Mouse (Mus musculus): ENCODE results near the gene Blm.

Blm gene

GRCm38 (mm10) chr7:80413512-80414302, 121.2 kb downstream of the Blm start:
- peaks cover 3% of the 10 kb centered on the region; the same call in 1 of the 2 replicates for H3K4me1 ChIP-seq (replicated peaks; ENCODE audit: low read depth, low read length)
- no peak for TF ChIP-seq CTCF (conservative IDR thresholded peaks at IDR 0.05; ENCODE audit: low read length)
- no peak for TF ChIP-seq POU5F1 (IDR thresholded peaks at IDR 0.05; ENCODE audit: borderline replicate concordance, low read length)
- no peak for TF ChIP-seq NANOG (IDR thresholded peaks at IDR 0.05; ENCODE audit: borderline replicate concordance, low read length)
- no peak overlapping the region for H3K4me3 ChIP-seq (replicated peaks; ENCODE audit: low read length)
- no peaks in the 10 kb centered on the region for H3K36me3 ChIP-seq (ENCODE audit: insufficient read depth, low read length)
- peaks cover 16% of the 10 kb centered on the region for H3K27me3 ChIP-seq (ENCODE audit: insufficient read depth, low read length)
- H3K9me3 ChIP-seq (ENCODE audit: low read length): no peaks in the 10 kb centered on the region

DNA sequence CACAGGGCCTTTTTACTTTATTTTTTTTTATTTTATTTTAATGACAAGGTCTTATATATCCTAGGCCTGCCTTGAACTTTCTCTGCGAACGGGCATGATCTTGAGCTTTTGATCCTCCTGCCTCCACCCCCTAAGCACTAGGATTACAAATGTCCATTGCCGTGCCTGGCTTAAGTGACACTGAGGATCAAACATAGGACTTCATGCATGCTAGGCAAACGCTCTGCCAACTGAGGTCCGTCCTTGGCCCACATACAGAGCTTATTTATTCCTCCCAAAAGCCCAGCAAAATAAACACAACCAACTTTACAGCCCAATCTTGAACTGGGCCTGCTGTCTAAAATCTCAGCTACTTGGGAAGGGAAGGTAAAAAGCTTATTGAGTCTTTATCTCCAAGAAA, 122.1 kb downstream of the Blm start:
- Histone ChIP-seq H3K4me3 (replicated peaks; ENCODE audit: low read length) (no peak overlapping the region), H3K9me3 (ENCODE audit: low read length) (no peaks in the 10 kb centered on the region), H3K4me1 (replicated peaks; ENCODE audit: low read depth, low read length) (peaks cover 4% of the 10 kb centered on the region), H3K36me3 (ENCODE audit: insufficient read depth, low read length) (no peaks in the 10 kb centered on the region), H3K27me3 (ENCODE audit: insufficient read depth, low read length) (peaks cover 24% of the 10 kb centered on the region)
- TF ChIP-seq NANOG (IDR thresholded peaks at IDR 0.05; ENCODE audit: borderline replicate concordance, low read length): no peak
- TF ChIP-seq CTCF (conservative IDR thresholded peaks at IDR 0.05; ENCODE audit: low read length): no peak
- no peak for TF ChIP-seq POU5F1 (IDR thresholded peaks at IDR 0.05; ENCODE audit: borderline replicate concordance, low read length)

GRCm38 (mm10) chr7:80412279-80412678, 122.6 kb downstream of the Blm start:
- Histone ChIP-seq H3K36me3 (ENCODE audit: insufficient read depth, low read length) (no peaks in the 10 kb centered on the region), H3K4me1 (replicated peaks; ENCODE audit: low read depth, low read length) (peaks cover 5% of the 10 kb centered on the region), H3K4me3 (replicated peaks; ENCODE audit: low read length) (no peak overlapping the region), H3K9me3 (ENCODE audit: low read length) (no peaks in the 10 kb centered on the region), H3K27me3 (ENCODE audit: insufficient read depth, low read length) (peaks cover 26% of the 10 kb centered on the region)
- no peak for TF ChIP-seq CTCF (conservative IDR thresholded peaks at IDR 0.05; ENCODE audit: low read length)
- TF ChIP-seq NANOG (IDR thresholded peaks at IDR 0.05; ENCODE audit: borderline replicate concordance, low read length): no peak
- no peak for TF ChIP-seq POU5F1 (IDR thresholded peaks at IDR 0.05; ENCODE audit: borderline replicate concordance, low read length)

GRCm38 (mm10) chr7:80410380-80410779, 124.5 kb downstream of the Blm start:
- H3K36me3 ChIP-seq (ENCODE audit: insufficient read depth, low read length): no peaks in the 10 kb centered on the region
- H3K27me3 ChIP-seq (ENCODE audit: insufficient read depth, low read length): peaks cover 40% of the 10 kb centered on the region
- TF ChIP-seq POU5F1 (IDR thresholded peaks at IDR 0.05; ENCODE audit: borderline replicate concordance, low read length) (no peak), NANOG (IDR thresholded peaks at IDR 0.05; ENCODE audit: borderline replicate concordance, low read length) (no peak)

DNA sequence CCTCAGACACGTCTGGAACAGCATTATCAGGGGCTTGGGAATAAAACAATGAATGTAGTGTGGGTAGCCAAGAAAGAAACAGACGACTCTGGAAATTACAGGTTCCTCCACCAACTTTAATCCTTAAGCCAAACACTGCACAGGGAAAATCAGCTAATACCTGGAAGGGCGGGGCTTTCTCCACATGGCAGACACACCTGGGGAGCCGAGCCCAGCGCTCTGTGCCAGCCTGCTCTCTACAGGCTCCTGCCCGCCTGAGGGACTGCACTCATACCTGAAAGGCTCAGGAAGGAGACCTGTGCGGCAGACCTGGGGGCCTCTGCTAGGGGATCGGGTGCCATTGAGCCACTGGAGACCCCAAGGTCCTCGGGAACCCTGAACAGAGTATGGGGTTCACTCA, 127.2 kb downstream of the Blm start:
- TF ChIP-seq NANOG (IDR thresholded peaks at IDR 0.05; ENCODE audit: borderline replicate concordance, low read length): no peak
- TF ChIP-seq POU5F1 (IDR thresholded peaks at IDR 0.05; ENCODE audit: borderline replicate concordance, low read length): no peak
- TF ChIP-seq CTCF (conservative IDR thresholded peaks at IDR 0.05; ENCODE audit: low read length): no peak
- Histone ChIP-seq H3K36me3 (ENCODE audit: insufficient read depth, low read length) (no peaks in the 10 kb centered on the region), H3K9me3 (ENCODE audit: low read length) (no peaks in the 10 kb centered on the region), H3K4me1 (replicated peaks; ENCODE audit: low read depth, low read length) (peaks cover 17% of the 10 kb centered on the region), H3K4me3 (replicated peaks; ENCODE audit: low read length) (no peak overlapping the region), H3K27me3 (ENCODE audit: insufficient read depth, low read length) (peaks cover 64% of the 10 kb centered on the region)

More at GRCm38 (mm10) chr7:80410380-80410779, 124.5 kb downstream of the Blm start:
- H3K4me1 ChIP-seq (replicated peaks; ENCODE audit: low read depth, low read length): peaks cover 5% of the 10 kb centered on the region
- H3K9me3 ChIP-seq (ENCODE audit: low read length): no peaks in the 10 kb centered on the region
- H3K4me3 ChIP-seq (replicated peaks; ENCODE audit: low read length): no peak overlapping the region

DNA sequence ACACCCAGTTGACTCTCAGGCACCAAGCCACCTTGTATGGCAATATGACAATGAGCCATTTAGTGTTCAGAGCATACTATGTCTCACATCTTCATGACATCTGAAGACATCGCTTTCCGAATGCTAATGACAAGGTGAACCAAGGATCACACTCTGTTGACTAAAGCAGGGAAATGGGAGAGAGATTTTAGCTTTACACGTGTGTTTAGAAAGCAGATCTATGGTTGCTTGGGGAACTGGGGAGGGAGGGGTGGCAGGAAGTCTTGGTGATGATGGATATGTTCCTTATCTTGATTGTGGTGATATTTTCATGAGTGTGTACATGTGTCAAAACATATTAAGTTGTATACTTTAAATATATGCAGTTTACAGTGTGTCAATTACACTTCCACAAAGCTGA, 128.7 kb downstream of the Blm start:
- H3K9me3 ChIP-seq (ENCODE audit: low read length): no peaks in the 10 kb centered on the region
- H3K4me1 ChIP-seq (replicated peaks; ENCODE audit: low read depth, low read length): peaks cover 23% of the 10 kb centered on the region
- TF ChIP-seq NANOG (IDR thresholded peaks at IDR 0.05; ENCODE audit: borderline replicate concordance, low read length) (no peak), POU5F1 (IDR thresholded peaks at IDR 0.05; ENCODE audit: borderline replicate concordance, low read length) (no peak), CTCF (conservative IDR thresholded peaks at IDR 0.05; ENCODE audit: low read length) (no peak)
- no peaks in the 10 kb centered on the region for H3K36me3 ChIP-seq (ENCODE audit: insufficient read depth, low read length)
- peaks cover 66% of the 10 kb centered on the region for H3K27me3 ChIP-seq (ENCODE audit: insufficient read depth, low read length)
- no peak overlapping the region for H3K4me3 ChIP-seq (replicated peaks; ENCODE audit: low read length)

DNA sequence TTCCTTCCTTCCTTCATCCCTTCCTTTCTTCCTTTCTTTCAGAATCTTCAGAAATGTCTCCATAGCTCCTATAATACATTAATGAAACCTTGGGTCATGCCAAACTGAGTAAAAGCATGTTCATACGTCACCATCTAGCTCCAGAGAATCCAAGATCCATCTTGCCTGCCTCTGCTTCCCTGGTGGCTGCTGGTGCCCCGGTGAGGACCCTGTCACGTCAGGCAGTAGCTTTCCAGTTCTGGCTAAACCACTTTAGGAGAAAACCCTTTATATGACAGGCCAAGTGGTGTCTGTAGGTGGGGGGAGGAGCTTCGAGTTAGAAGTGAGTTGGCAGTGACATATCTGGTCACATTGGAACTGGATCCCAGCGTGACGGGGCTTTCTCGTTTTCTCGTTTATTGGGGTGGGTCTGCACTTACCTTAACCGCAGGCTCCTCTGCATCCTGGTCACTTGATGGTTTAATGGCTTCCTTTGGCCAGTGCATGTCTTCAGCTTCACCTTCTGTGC, 129.7 kb downstream of the Blm start, which contains the start of gene Furin:
Gene Furin (minus strand): TSS at position 249 of the 508 bp plus-strand sequence.
- Histone ChIP-seq H3K4me3 (replicated peaks; ENCODE audit: low read length) (no peak within 1 kb of the TSS), H3K36me3 (ENCODE audit: insufficient read depth, low read length) (no peaks in the 10 kb centered on the region), H3K27me3 (ENCODE audit: insufficient read depth, low read length) (peaks cover 74% of the 10 kb centered on the region), H3K9me3 (ENCODE audit: low read length) (no peaks in the 10 kb centered on the region), H3K4me1 (replicated peaks; ENCODE audit: low read depth, low read length) (peaks cover 28% of the 10 kb centered on the region)
- TF ChIP-seq NANOG (IDR thresholded peaks at IDR 0.05; ENCODE audit: borderline replicate concordance, low read length): no peak
- no peak for TF ChIP-seq POU5F1 (IDR thresholded peaks at IDR 0.05; ENCODE audit: borderline replicate concordance, low read length)
- no peak for TF ChIP-seq CTCF (conservative IDR thresholded peaks at IDR 0.05; ENCODE audit: low read length)
